Mouse (Mus musculus) C2C12 (cell line): Measurements from ENCODE around the gene Slc50a1. TPM values are rescaled to one million over a fixed set of nuclear protein-coding genes. Genes with fewer than 3 reads are reported as not detected.

Experiments
- H3K27me3 ChIP-seq: one replicate; pipeline ENCODE4 v1.6.1; 2011; ENCODE audit not compliant: control insufficient read depth, insufficient read depth, insufficient read length
- H3K36me3 ChIP-seq: one replicate; pipeline ENCODE4 v1.6.1; 2011; ENCODE audit not compliant: control insufficient read depth, insufficient read depth
- H3K4me3 ChIP-seq: one replicate; pipeline ENCODE4 v1.5.1; 2011; ENCODE audit warnings: mild to moderate bottlenecking, control low read depth; ENCODE audit not compliant: poor library complexity, insufficient read depth, severe bottlenecking
- H3K79me2 ChIP-seq: one replicate; pipeline ENCODE4 v1.6.1; 2011; ENCODE audit not compliant: control insufficient read depth, insufficient read depth
- H3K79me3 ChIP-seq: one replicate; pipeline ENCODE4 v1.6.1; 2011; ENCODE audit warnings: low read depth, control low read depth
- H3ac ChIP-seq: one replicate; pipeline ENCODE3; 2011; ENCODE audit warnings: low read depth; ENCODE audit not compliant: control insufficient read depth, insufficient read length
- CEBPB ChIP-seq: IDR thresholded peaks from one replicate; pipeline ENCODE4 v1.6.1; 2011; ENCODE audit warnings: low read depth, mild to moderate bottlenecking, control low read depth, moderate library complexity
- CTCF ChIP-seq: IDR thresholded peaks from one replicate; pipeline ENCODE4 v1.5.1; 2011; ENCODE audit not compliant: control insufficient read depth, insufficient read depth, insufficient read length
- FOSL1 ChIP-seq: IDR thresholded peaks from one replicate; pipeline ENCODE4 v1.8.0; 2011; ENCODE audit warnings: mild to moderate bottlenecking, low read length; ENCODE audit not compliant: poor library complexity, insufficient read depth, severe bottlenecking
- MAX ChIP-seq: IDR thresholded peaks from one replicate; pipeline ENCODE4 v1.6.1; 2011; ENCODE audit warnings: mild to moderate bottlenecking, control low read depth
- MYOD1 ChIP-seq: IDR thresholded peaks from one replicate; pipeline ENCODE4 v1.6.1; 2011; ENCODE audit warnings: low read depth; ENCODE audit not compliant: control insufficient read depth, insufficient read length
- MYOG ChIP-seq: IDR thresholded peaks from one replicate; pipeline ENCODE4 v1.6.1; 2011; ENCODE audit not compliant: control insufficient read depth, insufficient read length; ENCODE audit errors: extremely low read depth
- USF1 ChIP-seq: IDR thresholded peaks from one replicate; pipeline ENCODE4 v1.6.1; 2011; ENCODE audit warnings: low read depth, mild to moderate bottlenecking, control low read depth, moderate library complexity
- polyA plus RNA-seq: library from polyadenylated mRNA; unstranded; fragments of >200 nt; fragmentation: generic; extraction: Trizol; gene quantifications from one replicate; pipeline ENCODE4 v1.2.1, GENCODE M21; 2012; ENCODE audit warnings: missing spikeins

Gene Slc50a1
- polyA plus RNA-seq, 1 experiment, result 48.7 TPM

DNA sequence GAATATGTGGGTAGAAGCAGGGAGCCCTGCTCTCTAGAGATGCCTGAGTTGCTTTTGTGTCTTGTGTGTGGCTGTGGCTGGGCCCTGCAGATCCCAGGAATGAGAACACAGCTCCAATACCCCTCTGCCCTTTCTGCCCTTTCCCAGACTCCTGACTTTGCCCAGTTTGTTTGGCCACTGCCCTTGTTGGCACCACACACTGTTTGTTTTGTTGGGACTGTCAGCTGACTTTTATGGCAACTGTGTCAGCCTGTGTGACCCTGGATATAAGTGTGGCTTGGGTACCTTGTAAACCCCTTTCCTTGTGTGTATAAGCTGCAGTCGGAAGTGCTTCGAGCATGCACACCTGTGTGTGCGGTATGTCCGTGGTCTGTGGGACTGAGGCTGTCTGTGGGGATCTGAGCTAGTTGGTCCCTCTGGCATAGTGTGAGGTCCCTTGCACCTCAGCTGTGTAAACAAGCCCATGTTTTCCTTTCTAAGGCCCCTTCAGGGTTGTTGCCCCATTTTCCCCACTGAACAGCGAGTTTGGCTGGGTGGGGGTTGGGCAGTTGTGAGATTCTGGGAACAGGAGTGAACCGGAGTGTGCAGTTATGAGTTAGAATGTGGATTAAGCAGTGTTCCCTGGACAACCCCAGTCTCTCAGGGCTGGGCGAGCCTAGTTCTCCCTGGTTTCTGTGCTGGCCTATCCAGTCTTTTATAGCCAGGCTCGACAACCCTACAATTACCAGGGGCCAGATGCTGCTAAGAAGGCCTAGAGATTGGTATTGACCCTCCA lies 35.4 kb upstream of the Slc50a1 start:
- Histone ChIP-seq H3K79me3 (no peaks in the 10 kb centered on the region), H3K79me2 (no peaks in the 10 kb centered on the region), H3K36me3 (no peaks in the 10 kb centered on the region), H3ac (no peak overlapping the region), H3K27me3 (no peaks in the 10 kb centered on the region), H3K4me3 (no peak overlapping the region)
- TF ChIP-seq MYOG (no peak), MYOD1 (no peak), USF1 (no peak), CTCF (no peak), CEBPB (no peak), MAX (no peak), FOSL1 (no peak)

- Histone ChIP-seq H3ac (no peak overlapping the region), H3K79me2 (no peaks in the 10 kb centered on the region), H3K27me3 (no peaks in the 10 kb centered on the region), H3K36me3 (no peaks in the 10 kb centered on the region), H3K79me3 (no peaks in the 10 kb centered on the region), H3K4me3 (no peak overlapping the region)
- TF ChIP-seq CEBPB, result no peak
- no peak for TF ChIP-seq MYOD1
- TF ChIP-seq MAX, result no peak
- TF ChIP-seq CTCF, result no peak
- no peak for TF ChIP-seq USF1
- TF ChIP-seq MYOG, result no peak
- TF ChIP-seq FOSL1, result no peak
These were observed 34.7 kb upstream of the Slc50a1 start for GRCm38 (mm10) chr3:89305105-89305504.

- H3K27me3 ChIP-seq, result no peaks in the 10 kb centered on the region
- H3K79me3 ChIP-seq, result no peaks in the 10 kb centered on the region
- H3K4me3 ChIP-seq, result no peak overlapping the region
- H3K79me2 ChIP-seq, result no peaks in the 10 kb centered on the region
- H3K36me3 ChIP-seq, result no peaks in the 10 kb centered on the region
- no peak overlapping the region for H3ac ChIP-seq
- TF ChIP-seq MYOG (no peak), USF1 (no peak)
These were observed 34.1 kb upstream of the Slc50a1 start for GRCm38 (mm10) chr3:89304440-89304839.

GRCm38 (mm10) chr3:89300514-89300913 lies 30.1 kb upstream of the Slc50a1 start:
- Histone ChIP-seq H3K79me2 (no peaks in the 10 kb centered on the region), H3K4me3 (no peak overlapping the region), H3K79me3 (no peaks in the 10 kb centered on the region), H3K36me3 (no peaks in the 10 kb centered on the region), H3ac (no peak overlapping the region), H3K27me3 (no peaks in the 10 kb centered on the region)
- TF ChIP-seq MYOG, result no peak
- TF ChIP-seq MAX, result no peak
- no peak for TF ChIP-seq MYOD1
- no peak for TF ChIP-seq CEBPB
- no peak for TF ChIP-seq CTCF
- no peak for TF ChIP-seq FOSL1
- TF ChIP-seq USF1, result no peak

DNA sequence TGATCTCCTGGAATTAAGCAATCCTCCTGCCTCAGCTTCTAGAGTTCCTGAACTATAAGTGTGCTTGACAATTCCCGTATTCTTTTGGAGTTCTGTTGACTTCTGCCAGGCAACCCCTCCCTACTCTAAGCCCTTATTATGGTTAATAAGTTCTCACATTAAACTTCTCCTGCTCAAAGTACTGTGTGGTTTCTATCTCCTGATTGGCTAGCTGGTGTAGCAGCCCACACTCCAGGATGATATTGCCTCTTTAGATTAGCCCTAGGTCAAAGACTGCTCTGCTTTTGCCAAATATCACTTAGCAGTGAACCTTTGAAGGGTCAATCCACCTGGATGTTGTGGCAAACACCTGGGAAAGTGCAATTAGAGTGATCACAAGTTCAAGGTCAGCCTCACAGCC lies 29.7 kb upstream of the Slc50a1 start:
- Histone ChIP-seq H3K4me3 (no peak overlapping the region), H3K27me3 (no peaks in the 10 kb centered on the region)

GRCm38 (mm10) chr3:89299499-89299898 lies 29.1 kb upstream of the Slc50a1 start:
- Histone ChIP-seq H3K79me3 (no peaks in the 10 kb centered on the region), H3ac (peak overlapping the region; percentile 54), H3K4me3 (no peak overlapping the region), H3K79me2 (no peaks in the 10 kb centered on the region), H3K36me3 (no peaks in the 10 kb centered on the region), H3K27me3 (no peaks in the 10 kb centered on the region)
- TF ChIP-seq MAX, result no peak
- TF ChIP-seq MYOG, result no peak
- no peak for TF ChIP-seq FOSL1
- TF ChIP-seq MYOD1, result no peak
- TF ChIP-seq USF1, result no peak
- TF ChIP-seq CEBPB, result no peak
- TF ChIP-seq CTCF, result no peak

More for the DNA sequence above, 29.7 kb upstream of the Slc50a1 start:
- Histone ChIP-seq H3K79me2 (no peaks in the 10 kb centered on the region), H3K36me3 (no peaks in the 10 kb centered on the region), H3K79me3 (no peaks in the 10 kb centered on the region), H3ac (no peak overlapping the region)
- TF ChIP-seq FOSL1, result no peak
- no peak for TF ChIP-seq CEBPB
- TF ChIP-seq USF1, result no peak
- TF ChIP-seq MYOG, result no peak
- TF ChIP-seq MYOD1, result no peak
